Mouse (Mus musculus): Measurements from ENCODE around the gene Actr8. TPM values are rescaled to one million over a fixed set of nuclear protein-coding genes. Genes with fewer than 3 reads are reported as not detected.

The Actr8 gene
- total RNA-seq, 2 experiments from 2014 or later: 40.1 to 46.9 TPM

DNA sequence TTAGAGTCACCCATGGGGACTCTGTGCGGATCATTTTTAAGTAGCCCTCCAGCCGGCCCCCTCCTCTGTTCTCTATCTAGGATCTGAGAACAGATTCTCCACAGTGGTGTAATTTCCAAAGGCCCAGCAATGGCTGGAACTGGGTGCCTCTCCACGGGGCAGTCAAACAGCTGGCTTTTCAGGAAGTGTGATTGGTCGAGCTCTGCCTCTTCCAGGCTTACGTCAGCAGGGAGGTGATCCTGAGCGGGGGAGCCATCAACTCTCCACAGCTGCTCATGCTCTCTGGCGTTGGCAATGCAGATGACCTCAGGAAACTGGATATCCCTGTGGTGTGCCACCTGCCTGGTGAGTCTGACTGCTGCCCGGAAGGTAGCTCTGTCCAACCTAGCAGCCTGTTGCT is 55.3 kb downstream of the Actr8 start:
- no peak for DNase-seq (ENCODE audit: low spot score in 2 of 2)

DNA sequence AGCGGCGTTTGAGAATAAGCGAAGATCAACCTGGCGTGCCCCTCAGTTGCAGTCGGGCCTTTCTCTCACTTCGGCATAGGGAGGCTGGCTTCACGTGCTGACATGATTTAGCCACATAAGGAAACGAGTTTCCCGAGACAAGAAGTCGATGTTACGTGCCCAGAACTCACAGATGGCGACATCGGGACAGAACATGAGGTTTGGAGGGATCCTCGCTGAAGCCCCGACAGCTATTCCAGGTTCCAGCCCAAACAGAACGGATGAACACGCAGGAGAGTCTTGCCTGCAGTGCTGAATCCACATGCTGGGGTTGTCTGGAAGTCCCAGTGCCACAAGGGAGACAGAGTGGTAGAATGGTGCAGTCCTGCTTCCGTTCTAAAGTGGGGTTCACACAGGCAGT is 60.3 kb downstream of the Actr8 start:
- DNase-seq (ENCODE audit: low spot score in 2 of 2): no peak

DNA sequence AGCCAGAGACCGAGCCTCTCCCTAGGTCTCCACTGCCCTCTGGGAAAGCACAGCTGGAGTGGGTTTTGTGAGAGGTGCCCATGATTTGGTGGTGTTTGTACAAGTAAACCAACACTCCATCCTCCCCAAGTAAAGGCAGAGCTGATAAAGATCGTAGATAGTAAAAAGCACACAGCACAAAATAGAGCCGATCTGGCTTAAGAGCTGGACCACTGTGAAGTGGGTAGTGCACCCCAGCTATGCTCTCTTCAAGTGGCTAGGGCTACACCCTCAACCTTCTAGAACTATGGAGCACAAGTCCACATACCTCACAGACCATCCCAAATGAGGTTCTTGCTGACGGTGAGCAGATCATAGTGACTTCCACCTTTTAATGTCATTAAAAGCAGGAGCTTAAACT is 61.3 kb downstream of the Actr8 start:
- no peak for DNase-seq (ENCODE audit: low spot score in 2 of 2)

DNA sequence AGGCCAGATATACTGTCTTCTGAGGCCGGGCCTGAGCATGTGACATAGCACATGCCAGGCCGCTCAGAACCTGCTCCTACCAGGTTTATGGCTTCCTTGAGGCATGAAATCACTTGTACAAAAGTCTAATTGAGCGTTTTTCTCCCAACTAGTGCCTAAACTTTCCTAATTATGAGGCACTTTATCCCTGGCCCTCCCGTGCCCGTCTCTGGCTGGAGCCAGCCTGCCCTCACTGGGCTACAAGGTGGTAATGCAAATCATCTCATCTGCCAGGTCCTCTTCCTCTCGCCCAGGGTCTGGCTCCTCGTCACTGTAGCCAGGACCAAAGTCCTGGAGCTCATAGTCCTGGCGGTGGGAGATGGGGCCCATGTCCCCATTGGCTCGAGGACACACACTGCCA is 63.7 kb downstream of the Actr8 start:
- DNase-seq (ENCODE audit: low spot score in 2 of 2): no peak

DNA sequence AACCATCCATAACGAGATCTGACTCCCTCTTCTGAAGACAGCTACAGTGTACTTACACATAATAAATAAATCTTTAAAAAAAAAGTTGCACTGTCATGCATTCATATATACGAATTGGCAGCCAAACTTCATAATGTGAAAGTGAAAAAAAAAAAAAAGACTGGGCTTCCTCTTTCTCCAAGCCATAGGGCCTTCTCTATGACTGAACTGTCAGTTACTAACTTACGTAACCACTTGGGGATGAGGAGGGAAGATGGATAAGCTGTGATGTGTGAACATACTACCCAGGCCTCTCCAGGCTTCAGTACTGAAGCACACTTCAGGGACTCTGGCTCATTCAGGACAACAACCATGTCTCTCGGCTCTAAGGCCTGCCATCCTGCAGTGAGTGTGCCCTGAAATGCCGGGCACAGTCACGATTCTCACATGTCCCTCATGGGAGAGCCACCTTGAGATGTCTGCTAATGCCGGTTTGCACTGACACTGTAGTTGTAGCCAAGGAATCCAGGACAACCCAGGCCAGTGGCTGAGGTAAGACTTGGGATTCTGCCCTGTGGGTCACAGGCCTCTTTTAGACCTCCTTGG is 65.3 kb downstream of the Actr8 start:
- DNase-seq (ENCODE audit: low spot score in 2 of 2): no peak

DNA sequence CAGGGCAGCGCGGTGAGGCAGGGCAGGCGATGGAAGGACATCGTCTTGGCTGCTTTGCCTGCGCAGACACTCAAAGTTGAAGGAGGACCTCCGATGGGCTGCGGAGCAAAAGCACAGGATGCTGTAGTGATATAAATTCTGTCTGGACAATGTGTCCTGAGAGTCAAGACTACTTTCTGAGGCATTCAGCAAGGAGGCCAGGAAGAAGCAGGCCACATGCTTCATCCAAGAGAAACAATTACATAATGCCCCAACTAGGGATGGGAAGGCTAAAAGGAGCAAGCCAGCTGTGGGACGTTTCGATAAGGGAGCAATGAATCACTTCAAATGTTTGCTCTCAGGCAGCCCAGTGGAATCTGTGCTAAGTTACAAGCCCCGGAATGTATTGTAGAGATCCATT is 67.1 kb downstream of the Actr8 start:
- DNase-seq (ENCODE audit: low spot score in 2 of 2): no peak

DNA sequence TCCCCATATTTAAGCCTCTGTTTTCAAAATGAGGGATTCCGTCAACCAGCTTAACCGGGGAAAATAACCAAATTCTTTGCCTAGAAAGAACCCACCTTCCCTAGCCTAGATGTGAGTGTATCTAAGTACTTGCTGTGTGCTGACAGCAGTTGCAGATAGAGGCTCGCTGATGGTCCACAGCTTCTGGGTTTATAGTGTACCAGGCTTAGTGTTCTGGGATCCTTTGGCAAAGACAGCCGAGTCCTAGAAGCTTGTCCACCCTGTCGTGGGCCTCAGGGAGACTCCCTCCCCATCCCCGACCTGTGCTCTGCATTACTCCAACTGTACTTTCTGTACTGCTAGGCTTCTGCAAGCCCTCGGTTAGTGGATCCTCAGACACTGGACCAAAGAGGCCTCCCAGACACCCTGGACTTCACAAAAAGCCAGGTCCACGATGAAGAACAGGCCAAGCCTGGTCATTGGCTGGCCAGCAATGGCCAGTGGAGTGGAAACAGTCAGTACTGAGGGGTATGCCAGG is 67.6 kb downstream of the Actr8 start:
- DNase-seq (ENCODE audit: low spot score in 2 of 2): no peak

DNA sequence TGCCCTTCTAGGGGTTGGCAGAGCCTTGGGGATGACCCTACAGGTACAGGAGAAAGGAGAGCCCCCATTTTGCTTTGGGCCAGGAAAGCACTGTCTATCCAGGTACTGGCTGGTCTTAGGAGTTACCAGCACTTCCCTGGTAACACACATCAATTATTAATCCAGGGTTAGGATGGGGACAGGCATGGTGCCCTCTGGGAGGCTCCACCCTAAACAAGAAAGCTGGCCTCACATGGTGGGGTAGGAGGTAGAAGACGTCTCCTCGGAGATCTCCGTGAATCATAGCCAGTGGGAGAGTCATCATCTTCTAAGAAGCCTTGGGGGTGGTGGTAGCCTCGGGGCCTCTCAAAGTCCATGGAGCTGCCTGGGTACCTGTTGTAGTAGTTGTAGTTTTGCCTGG is 68.8 kb downstream of the Actr8 start:
- no peak for DNase-seq (ENCODE audit: low spot score in 2 of 2)

DNA sequence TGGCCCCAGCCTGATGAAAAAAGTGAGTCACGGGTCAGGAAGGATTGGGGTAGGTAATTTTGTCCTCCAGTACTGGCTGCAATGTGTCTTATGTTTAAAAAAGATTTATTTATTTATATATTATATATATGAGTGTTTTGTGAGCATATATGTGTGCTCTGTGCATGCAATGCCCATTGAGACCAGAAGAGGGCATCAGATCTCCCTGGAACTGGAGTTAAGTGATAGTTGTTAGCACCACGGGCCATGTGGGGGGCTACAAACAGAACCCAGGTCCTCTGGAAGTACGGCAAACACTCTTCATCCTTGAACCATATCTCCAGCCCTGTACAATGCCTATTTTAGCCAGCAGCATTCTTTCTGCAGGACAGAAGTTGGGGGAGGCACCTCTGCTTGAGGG is 69.9 kb downstream of the Actr8 start:
- DNase-seq (ENCODE audit: low spot score in 2 of 2): no peak

DNA sequence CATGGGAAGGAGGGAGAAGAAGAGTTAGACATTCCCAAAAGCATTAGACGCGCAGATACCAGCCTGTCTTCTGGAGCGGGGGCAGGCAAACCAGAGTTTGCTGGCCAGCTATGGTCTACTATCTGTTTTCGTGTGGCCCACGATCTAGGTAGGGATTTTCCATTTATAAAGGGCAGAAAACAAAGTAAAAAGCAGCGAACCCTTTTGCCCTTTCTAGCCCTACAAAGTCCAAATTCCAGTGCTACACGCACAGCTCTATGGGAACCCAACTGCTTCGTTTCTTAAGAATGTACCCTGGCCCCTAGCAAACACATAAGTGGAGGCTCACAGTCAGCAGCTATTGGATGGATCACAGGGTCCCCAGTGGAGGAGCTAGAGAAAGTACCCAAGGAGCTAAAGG is 72.1 kb downstream of the Actr8 start:
- DNase-seq (ENCODE audit: low spot score in 2 of 2): no peak

DNA sequence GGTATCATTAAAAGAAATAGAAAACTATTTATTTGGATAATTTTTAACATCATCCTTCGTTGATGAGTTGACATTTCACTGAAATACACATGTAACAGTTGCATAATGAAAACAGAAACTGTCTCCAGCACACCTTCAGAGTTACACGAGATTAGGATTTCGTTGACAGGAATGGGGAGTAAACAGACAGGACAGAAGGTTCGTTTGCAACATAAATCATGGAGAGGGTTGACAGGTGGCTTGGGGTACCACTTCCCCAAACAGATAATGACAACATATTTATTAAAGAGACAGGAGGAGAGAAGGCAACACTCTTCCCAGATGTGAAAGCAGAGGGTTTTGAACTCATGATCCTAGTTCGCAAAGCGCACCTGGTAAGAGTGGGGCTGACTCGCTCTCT is 76.8 kb downstream of the Actr8 start:
- no peak for DNase-seq (ENCODE audit: low spot score in 2 of 2)

Small RNA genes lying within 50 kb of the gene (microRNA-seq; reads per million reads assigned to microRNA genes)
- not detected for gene Mir6947

Other genes with a start within 250 kb of the Actr8 start
- 10 to 100 TPM; 64.8 to 70.6 TPM for gene Selenok, start 10.0 kb upstream of the Actr8 start, total RNA-seq (2021)
- under 1 TPM in 1 of 2 experiments, not detected in 1; 0.12 TPM for gene Il17rb, start 30.6 kb downstream of the Actr8 start, total RNA-seq (2021)
- under 1 TPM; 0.32 to 0.54 TPM for gene Chdh, start 30.7 kb downstream of the Actr8 start, total RNA-seq (2021)